Mouse (Mus musculus) mesoderm, embryonic 11.5 days (tissue): ENCODE results near the gene Slc25a22.
"Not testable (repeated sequence)": the region's sequence is repeated elsewhere in the genome, so short reads cannot be mapped to it uniquely, and the experiment has no call there.

Experiments
- DNase-seq: peaks from one replicate; pipeline ENCODE4 v3.0.0-alpha.2; 2012; ENCODE audit warnings: low read depth, low spot score

Slc25a22 gene

GRCm38 (mm10) chr7:141457986-141458660, 20.4 kb upstream of the Slc25a22 start:
- DNase-seq: peak; percentile 45

- no peak for DNase-seq
Measured at GRCm38 (mm10) chr7:141457236-141457635, 19.5 kb upstream of the Slc25a22 start.

- DNase-seq: no peak
Measured at GRCm38 (mm10) chr7:141456739-141457138, 19.0 kb upstream of the Slc25a22 start.

- peak; percentile 43 for DNase-seq
Measured at GRCm38 (mm10) chr7:141455610-141456314, 18.1 kb upstream of the Slc25a22 start.

GRCm38 (mm10) chr7:141454967-141455551, 17.4 kb upstream of the Slc25a22 start, which contains the start of gene Pnpla2:
TSS of gene Pnpla2 (plus strand) at chr7:141455198.
- DNase-seq: peak; percentile 92

- no peak for DNase-seq
Measured at GRCm38 (mm10) chr7:141453636-141454035, 15.9 kb upstream of the Slc25a22 start.

- DNase-seq: no peak
Measured at GRCm38 (mm10) chr7:141451928-141452327, 14.2 kb upstream of the Slc25a22 start.

- peak; percentile 90 for DNase-seq
Measured at GRCm38 (mm10) chr7:141447110-141447991, 9.7 kb upstream of the Slc25a22 start, which contains the start of gene Rplp2. TSS of gene Rplp2 (plus strand) at chr7:141447370.

GRCm38 (mm10) chr7:141446374-141446773, 8.7 kb upstream of the Slc25a22 start:
- DNase-seq: not testable (repeated sequence)

- DNase-seq: peak; percentile 76
Measured at GRCm38 (mm10) chr7:141443828-141444237, 6.1 kb upstream of the Slc25a22 start, which contains the start of gene Pidd1. TSS of gene Pidd1 (minus strand) at chr7:141444025.

GRCm38 (mm10) chr7:141443081-141443821, 5.6 kb upstream of the Slc25a22 start:
- peak; percentile 59 for DNase-seq

- no peak for DNase-seq
Measured at GRCm38 (mm10) chr7:141442199-141442598, 4.5 kb upstream of the Slc25a22 start.

GRCm38 (mm10) chr7:141441460-141441859, 3.8 kb upstream of the Slc25a22 start:
- no peak for DNase-seq

GRCm38 (mm10) chr7:141440613-141441012, 2.9 kb upstream of the Slc25a22 start:
- peak; percentile 63 for DNase-seq

GRCm38 (mm10) chr7:141439811-141440210, 2.1 kb upstream of the Slc25a22 start:
- DNase-seq: no peak

GRCm38 (mm10) chr7:141439140-141439679, 1.5 kb upstream of the Slc25a22 start:
- no peak for DNase-seq

- no peak for DNase-seq
Measured at GRCm38 (mm10) chr7:141438201-141438968, 693 bp upstream of the Slc25a22 start.

- no peak for DNase-seq
Measured at GRCm38 (mm10) chr7:141436523-141436892, 1.2 kb downstream of the Slc25a22 start.

GRCm38 (mm10) chr7:141435856-141436522, 1.7 kb downstream of the Slc25a22 start:
- no peak for DNase-seq
